Mouse (Mus musculus): ENCODE results near the gene Styxl1. TPM values are rescaled to one million over a fixed set of nuclear protein-coding genes. Genes with fewer than 3 reads are reported as not detected.

Styxl1 gene
- polyA plus RNA-seq, 1 experiment = 81.5 TPM

DNA sequence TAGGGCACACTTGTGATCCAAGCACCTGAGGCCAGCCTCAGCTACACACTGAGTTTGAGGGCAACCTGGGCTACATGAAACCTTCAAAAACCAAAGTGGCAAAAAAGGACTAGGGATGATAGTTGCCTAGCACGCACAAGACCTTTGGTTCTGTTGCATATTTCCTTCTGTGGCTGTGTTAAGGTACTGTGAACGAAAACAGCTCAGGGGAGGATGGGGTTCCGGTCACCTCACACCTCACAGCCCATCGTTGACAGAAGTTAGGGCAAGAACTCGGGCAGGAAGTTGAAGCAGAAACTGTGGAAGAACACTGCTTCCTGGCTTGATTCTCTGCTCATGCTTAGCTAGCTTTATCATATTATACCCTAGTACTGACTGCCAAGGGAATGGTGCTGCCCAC is 68.5 kb downstream of the Styxl1 start:
- H3K27me3 ChIP-seq (ENCODE audit: control insufficient read depth, insufficient read depth, low read length) = no peaks in the 10 kb centered on the region
- H3K27ac ChIP-seq (ENCODE audit: control insufficient read depth, insufficient read depth, low read depth, low read length) = no peak overlapping the region
- TF ChIP-seq POLR2A (IDR thresholded peaks at IDR 0.05; ENCODE audit: control insufficient read depth, low read depth, low read length) (no peak), CTCF (IDR thresholded peaks at IDR 0.05; ENCODE audit: control insufficient read depth, insufficient read depth, insufficient replicate concordance, low read depth, low read length) (no peak)
- H3K4me1 ChIP-seq (ENCODE audit: control insufficient read depth, insufficient read depth, low read length) = no peaks in the 10 kb centered on the region
- no peaks in the 10 kb centered on the region for H3K36me3 ChIP-seq (ENCODE audit: control insufficient read depth, insufficient read depth, low read length)
- H3K4me3 ChIP-seq (ENCODE audit: control insufficient read depth, low read depth, low read length) = no peak overlapping the region

DNA sequence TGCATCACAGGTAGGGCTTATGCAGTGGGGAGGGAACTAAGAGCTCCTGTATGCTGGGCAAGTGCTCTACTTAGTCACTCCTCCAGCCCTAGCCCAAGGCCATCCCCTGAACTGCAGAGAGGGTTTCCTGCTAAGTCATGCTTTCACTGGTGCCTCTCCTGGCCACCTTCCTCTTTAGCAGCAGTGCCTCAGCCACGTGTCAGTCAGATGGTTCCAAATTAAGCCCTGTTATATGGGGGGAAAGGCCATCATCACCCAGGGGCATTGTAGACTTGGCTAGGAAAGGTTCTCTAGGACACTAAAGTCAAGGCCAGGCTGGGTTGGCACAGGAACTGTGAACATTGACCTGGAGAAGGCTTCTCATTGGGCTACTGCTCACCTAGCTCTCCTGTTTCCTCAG is 70.3 kb downstream of the Styxl1 start:
- TF ChIP-seq CTCF (IDR thresholded peaks at IDR 0.05; ENCODE audit: control insufficient read depth, insufficient read depth, insufficient replicate concordance, low read depth, low read length) = no peak
- Histone ChIP-seq H3K4me1 (ENCODE audit: control insufficient read depth, insufficient read depth, low read length) (peaks cover 3% of the 10 kb centered on the region), H3K4me3 (ENCODE audit: control insufficient read depth, low read depth, low read length) (no peak overlapping the region), H3K36me3 (ENCODE audit: control insufficient read depth, insufficient read depth, low read length) (no peaks in the 10 kb centered on the region), H3K27ac (ENCODE audit: control insufficient read depth, insufficient read depth, low read depth, low read length) (no peak overlapping the region), H3K27me3 (ENCODE audit: control insufficient read depth, insufficient read depth, low read length) (no peaks in the 10 kb centered on the region)

- Histone ChIP-seq H3K27ac (ENCODE audit: control insufficient read depth, insufficient read depth, low read depth, low read length) (no peak overlapping the region), H3K36me3 (ENCODE audit: control insufficient read depth, insufficient read depth, low read length) (no peaks in the 10 kb centered on the region)
- TF ChIP-seq POLR2A (IDR thresholded peaks at IDR 0.05; ENCODE audit: control insufficient read depth, low read depth, low read length) = no peak
- TF ChIP-seq CTCF (IDR thresholded peaks at IDR 0.05; ENCODE audit: control insufficient read depth, insufficient read depth, insufficient replicate concordance, low read depth, low read length) = no peak
These were observed 71.1 kb downstream of the Styxl1 start for GRCm38 (mm10) chr5:135707039-135707438.

DNA sequence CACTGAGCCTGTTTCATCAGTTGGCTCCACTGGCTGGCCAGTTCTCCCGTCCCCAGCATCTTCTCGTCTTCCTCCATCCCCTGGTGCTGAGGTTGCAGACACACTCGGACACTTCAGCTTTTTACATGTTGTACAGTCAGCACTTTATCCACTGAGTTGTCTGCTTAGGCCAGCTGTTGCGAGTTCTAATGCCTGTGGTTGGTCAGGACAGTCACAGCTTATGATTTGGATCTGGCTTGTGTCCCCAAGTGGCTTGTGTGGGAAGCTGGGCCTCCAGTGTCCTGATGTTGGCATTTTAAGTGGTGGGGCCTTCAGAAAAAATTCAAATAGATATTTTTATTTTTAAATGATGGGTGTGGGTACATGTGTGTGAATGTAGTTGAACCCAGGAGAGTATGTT is 72.8 kb downstream of the Styxl1 start:
- Histone ChIP-seq H3K4me1 (ENCODE audit: control insufficient read depth, insufficient read depth, low read length) (peaks cover 5% of the 10 kb centered on the region), H3K27me3 (ENCODE audit: control insufficient read depth, insufficient read depth, low read length) (no peaks in the 10 kb centered on the region), H3K36me3 (ENCODE audit: control insufficient read depth, insufficient read depth, low read length) (no peaks in the 10 kb centered on the region), H3K4me3 (ENCODE audit: control insufficient read depth, low read depth, low read length) (no peak overlapping the region), H3K27ac (ENCODE audit: control insufficient read depth, insufficient read depth, low read depth, low read length) (no peak overlapping the region)
- TF ChIP-seq POLR2A (IDR thresholded peaks at IDR 0.05; ENCODE audit: control insufficient read depth, low read depth, low read length) (no peak), CTCF (IDR thresholded peaks at IDR 0.05; ENCODE audit: control insufficient read depth, insufficient read depth, insufficient replicate concordance, low read depth, low read length) (no peak)

More at GRCm38 (mm10) chr5:135707039-135707438, 71.1 kb downstream of the Styxl1 start:
- H3K4me3 ChIP-seq (ENCODE audit: control insufficient read depth, low read depth, low read length) = no peak overlapping the region
- H3K4me1 ChIP-seq (ENCODE audit: control insufficient read depth, insufficient read depth, low read length) = peaks cover 5% of the 10 kb centered on the region
- H3K27me3 ChIP-seq (ENCODE audit: control insufficient read depth, insufficient read depth, low read length) = no peaks in the 10 kb centered on the region

DNA sequence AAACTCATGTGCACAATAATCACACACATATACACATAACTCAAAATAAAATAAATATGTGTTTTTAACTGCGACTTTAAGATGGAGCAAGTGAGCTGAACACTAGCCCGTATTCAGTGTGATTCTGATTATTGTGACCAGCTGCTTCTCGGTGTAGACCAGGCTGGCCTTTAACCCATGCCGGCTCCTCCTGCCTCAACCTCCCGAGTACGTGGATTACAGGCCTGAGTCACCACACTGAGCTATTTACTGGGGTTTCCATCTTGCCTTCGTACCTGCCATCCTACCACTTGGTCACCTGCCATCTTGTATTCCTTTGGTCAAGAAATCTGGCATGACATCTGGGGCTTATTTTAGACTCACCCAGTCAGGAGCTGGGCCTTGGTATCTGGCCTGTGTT is 74.8 kb downstream of the Styxl1 start:
- Histone ChIP-seq H3K27me3 (ENCODE audit: control insufficient read depth, insufficient read depth, low read length) (no peaks in the 10 kb centered on the region), H3K27ac (ENCODE audit: control insufficient read depth, insufficient read depth, low read depth, low read length) (no peak overlapping the region), H3K36me3 (ENCODE audit: control insufficient read depth, insufficient read depth, low read length) (no peaks in the 10 kb centered on the region), H3K4me1 (ENCODE audit: control insufficient read depth, insufficient read depth, low read length) (peaks cover 5% of the 10 kb centered on the region), H3K4me3 (ENCODE audit: control insufficient read depth, low read depth, low read length) (no peak overlapping the region)
- TF ChIP-seq POLR2A (IDR thresholded peaks at IDR 0.05; ENCODE audit: control insufficient read depth, low read depth, low read length) = no peak
- no peak for TF ChIP-seq CTCF (IDR thresholded peaks at IDR 0.05; ENCODE audit: control insufficient read depth, insufficient read depth, insufficient replicate concordance, low read depth, low read length)

DNA sequence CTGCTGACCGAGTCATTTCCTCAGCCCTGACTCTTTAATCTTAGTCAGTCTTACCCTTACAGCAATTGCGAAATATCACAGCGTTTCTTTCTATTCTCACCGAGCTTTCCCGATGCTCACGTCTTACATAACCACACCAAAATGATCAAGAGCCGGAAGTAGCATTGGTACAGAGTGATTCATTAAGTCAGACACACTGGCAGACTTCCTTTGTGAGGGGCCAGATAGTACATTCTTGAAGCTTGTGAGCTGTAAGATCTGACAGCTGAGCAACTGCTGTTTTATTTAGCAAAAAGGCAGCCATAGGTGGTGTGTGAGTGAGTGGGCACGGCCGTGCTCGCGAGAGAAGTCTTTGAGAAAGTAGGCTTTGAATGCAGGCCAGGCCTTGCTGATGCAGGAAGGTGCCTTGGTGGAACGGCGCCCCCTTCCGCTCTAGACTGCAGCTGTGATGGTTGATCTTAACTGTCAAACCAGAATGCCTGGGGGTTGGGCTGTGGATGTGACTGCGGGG is 75.4 kb downstream of the Styxl1 start:
- no peaks in the 10 kb centered on the region for H3K27me3 ChIP-seq (ENCODE audit: control insufficient read depth, insufficient read depth, low read length)
- no peak overlapping the region for H3K4me3 ChIP-seq (ENCODE audit: control insufficient read depth, low read depth, low read length)
- no peaks in the 10 kb centered on the region for H3K36me3 ChIP-seq (ENCODE audit: control insufficient read depth, insufficient read depth, low read length)
- H3K4me1 ChIP-seq (ENCODE audit: control insufficient read depth, insufficient read depth, low read length) = peaks cover 5% of the 10 kb centered on the region
- TF ChIP-seq CTCF (IDR thresholded peaks at IDR 0.05; ENCODE audit: control insufficient read depth, insufficient read depth, insufficient replicate concordance, low read depth, low read length) (no peak), POLR2A (IDR thresholded peaks at IDR 0.05; ENCODE audit: control insufficient read depth, low read depth, low read length) (no peak)
- no peak overlapping the region for H3K27ac ChIP-seq (ENCODE audit: control insufficient read depth, insufficient read depth, low read depth, low read length)

- no peak overlapping the region for H3K27ac ChIP-seq (ENCODE audit: control insufficient read depth, insufficient read depth, low read depth, low read length)
- H3K27me3 ChIP-seq (ENCODE audit: control insufficient read depth, insufficient read depth, low read length) = no peaks in the 10 kb centered on the region
- no peaks in the 10 kb centered on the region for H3K36me3 ChIP-seq (ENCODE audit: control insufficient read depth, insufficient read depth, low read length)
- peaks cover 5% of the 10 kb centered on the region for H3K4me1 ChIP-seq (ENCODE audit: control insufficient read depth, insufficient read depth, low read length)
- no peak overlapping the region for H3K4me3 ChIP-seq (ENCODE audit: control insufficient read depth, low read depth, low read length)
- TF ChIP-seq POLR2A (IDR thresholded peaks at IDR 0.05; ENCODE audit: control insufficient read depth, low read depth, low read length) (no peak), CTCF (IDR thresholded peaks at IDR 0.05; ENCODE audit: control insufficient read depth, insufficient read depth, insufficient replicate concordance, low read depth, low read length) (no peak)
These were observed 76.0 kb downstream of the Styxl1 start for GRCm38 (mm10) chr5:135702190-135702589.

- Histone ChIP-seq H3K27me3 (ENCODE audit: control insufficient read depth, insufficient read depth, low read length) (no peaks in the 10 kb centered on the region), H3K4me3 (ENCODE audit: control insufficient read depth, low read depth, low read length) (no peak overlapping the region), H3K27ac (ENCODE audit: control insufficient read depth, insufficient read depth, low read depth, low read length) (no peak overlapping the region), H3K36me3 (ENCODE audit: control insufficient read depth, insufficient read depth, low read length) (no peaks in the 10 kb centered on the region), H3K4me1 (ENCODE audit: control insufficient read depth, insufficient read depth, low read length) (peaks cover 5% of the 10 kb centered on the region)
- no peak for TF ChIP-seq POLR2A (IDR thresholded peaks at IDR 0.05; ENCODE audit: control insufficient read depth, low read depth, low read length)
- no peak for TF ChIP-seq CTCF (IDR thresholded peaks at IDR 0.05; ENCODE audit: control insufficient read depth, insufficient read depth, insufficient replicate concordance, low read depth, low read length)
These were observed 76.6 kb downstream of the Styxl1 start for GRCm38 (mm10) chr5:135701601-135702000.

Data from testis, adult 2 months (tissue).